Mouse (Mus musculus) activated CD4-positive, CD25-positive, alpha-beta regulatory T cell, adult 4 months (primary cell): ENCODE measurements around the gene Bmpr1b. TPM values are rescaled to one million over a fixed set of nuclear protein-coding genes. Genes with fewer than 3 reads are reported as not detected.
"Not testable (repeated sequence)": the region's sequence is repeated elsewhere in the genome, so short reads cannot be mapped to it uniquely, and the experiment has no call there.

Experiments used
- ATAC-seq: one replicate; pipeline ENCODE4 v1.8.0; 2017
- polyA plus RNA-seq, 2 experiments: library from polyadenylated mRNA; unstranded; fragments of 100-300 nt; shearing (Covaris generic); gene quantifications; one replicate each; pipeline ENCODE4 v1.2.1; 2017

Bmpr1b gene
- not detected for polyA plus RNA-seq

DNA sequence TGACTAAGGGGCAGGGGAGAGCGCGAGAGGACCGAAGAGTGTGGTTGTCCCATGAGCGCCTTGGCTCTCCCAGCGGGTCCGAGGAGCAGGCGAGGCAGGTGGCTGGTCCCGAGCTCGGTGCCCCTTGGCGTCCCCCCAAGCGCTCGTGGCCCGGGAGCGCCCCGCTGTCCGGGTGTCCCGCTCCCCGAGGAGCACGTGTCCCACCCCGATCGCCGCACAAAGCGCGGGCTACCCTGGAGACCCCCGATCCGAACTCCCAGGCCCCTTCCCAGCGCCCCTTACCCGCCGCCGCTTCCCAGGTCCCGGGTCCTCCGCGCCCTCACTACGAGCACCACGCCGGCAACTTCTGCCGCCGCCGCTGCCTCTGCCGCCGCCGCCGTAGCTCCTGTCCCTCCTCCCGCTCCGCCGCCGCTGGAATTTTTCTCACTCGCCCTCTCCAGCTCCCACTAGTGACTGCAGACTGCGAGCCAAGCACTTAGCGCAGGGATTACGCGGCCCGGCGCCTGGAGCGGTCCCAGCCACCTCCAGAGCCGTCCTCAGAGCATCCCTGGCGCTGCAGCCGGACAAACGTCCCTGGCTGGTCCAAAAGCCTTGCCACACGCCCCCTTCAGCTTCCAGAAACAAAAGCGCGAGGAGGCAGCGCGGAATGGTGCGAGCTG lies at the start of gene Bmpr1b:
Bmpr1b (minus strand) TSS at position 563 of the 659 bp plus-strand sequence.
- ATAC-seq = no peak

DNA sequence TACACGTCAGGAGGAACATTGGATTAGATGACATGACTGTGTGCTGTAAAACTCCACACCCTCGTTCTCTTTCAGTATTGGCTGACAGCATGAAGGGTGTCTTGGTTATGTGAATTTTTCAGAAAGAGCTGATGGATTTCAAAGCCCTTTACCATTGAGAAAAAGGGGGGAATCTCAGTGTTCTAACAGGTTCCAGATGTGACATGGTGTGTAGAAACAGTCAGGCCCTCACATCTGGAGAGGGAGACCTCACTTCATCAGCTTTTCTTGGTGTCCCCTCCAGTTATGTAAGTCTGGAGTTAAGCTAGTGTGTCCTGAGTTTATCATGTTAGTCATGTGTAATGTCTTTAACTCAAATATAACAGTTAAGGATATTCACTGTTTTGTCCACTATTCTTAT lies 43.6 kb upstream of the Bmpr1b start:
- no peak for ATAC-seq

DNA sequence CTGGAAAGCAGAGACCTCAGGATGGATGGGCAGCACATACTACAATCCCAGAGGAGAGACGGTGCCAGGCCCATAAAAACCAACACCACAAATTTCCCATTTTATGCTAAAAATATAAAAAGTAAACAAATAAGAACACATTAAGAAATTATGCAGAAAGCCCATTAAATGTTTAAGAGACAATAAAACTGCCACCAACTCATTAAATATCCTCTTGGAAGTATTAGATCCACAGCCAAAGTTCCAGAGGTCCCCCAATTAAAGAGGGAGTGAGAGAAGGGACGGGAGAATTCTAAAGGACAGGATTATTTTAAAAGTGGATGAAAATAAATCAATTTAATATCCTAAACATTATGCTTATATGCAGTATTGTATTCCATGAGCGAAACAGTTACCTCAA lies 43.0 kb upstream of the Bmpr1b start:
- ATAC-seq = no peak

DNA sequence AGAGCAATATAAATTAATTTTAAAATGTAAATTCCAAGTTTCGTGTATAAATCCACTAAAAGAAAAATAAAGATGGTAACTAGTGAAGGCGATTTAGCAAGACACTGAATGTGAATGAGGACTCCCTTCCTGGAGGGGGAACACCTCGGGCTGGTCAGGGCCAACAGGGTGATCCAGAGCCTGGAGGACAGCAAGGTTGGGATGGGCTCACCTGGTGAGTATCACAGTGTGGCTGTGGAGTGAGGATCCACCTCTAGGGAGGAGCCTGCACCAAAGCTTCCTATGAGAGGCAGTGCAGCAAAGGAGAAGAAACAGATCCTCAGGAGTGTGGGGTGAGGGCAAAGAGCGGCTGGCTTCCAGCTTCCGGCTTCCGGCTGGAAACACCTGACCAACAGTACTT lies 40.8 kb upstream of the Bmpr1b start:
- no peak for ATAC-seq

DNA sequence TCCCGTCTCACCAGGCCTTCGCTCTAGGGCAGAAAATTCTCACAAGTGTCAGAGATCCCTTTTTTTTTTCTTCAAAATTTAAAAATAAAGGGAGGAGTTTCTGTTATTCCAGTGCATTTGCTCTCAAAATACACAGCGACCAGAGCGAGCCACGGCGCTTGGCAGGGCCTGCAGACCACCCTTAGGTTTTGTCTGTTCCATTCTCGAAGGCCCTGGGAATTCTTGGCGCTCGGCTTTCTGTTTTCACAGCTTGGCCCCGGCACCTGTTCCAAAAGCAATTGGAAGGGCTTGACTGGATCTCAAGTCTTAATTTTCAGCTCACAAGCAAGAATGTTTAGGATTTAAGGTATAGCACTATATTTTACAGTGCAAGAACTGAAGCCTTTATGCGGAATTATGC lies 39.8 kb upstream of the Bmpr1b start:
- no peak for ATAC-seq

DNA sequence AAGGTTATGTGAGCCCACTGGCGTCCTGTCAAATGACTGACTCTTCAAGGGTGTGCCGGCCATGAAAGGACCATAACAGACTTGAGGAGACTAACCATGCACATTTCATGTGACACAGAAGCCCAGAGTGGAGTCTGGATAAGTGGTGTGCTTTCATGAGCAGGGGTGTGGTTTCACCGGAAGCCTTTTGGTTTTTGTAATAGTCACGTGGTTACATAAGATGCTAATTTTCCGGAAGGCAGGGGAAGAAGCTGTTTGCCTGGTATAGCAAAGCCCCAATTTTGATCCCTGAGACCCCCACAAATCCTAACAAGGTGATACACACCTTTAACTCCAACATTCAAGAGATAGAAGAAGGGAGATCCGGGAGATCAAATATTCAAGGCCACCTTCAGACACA lies 38.3 kb upstream of the Bmpr1b start:
- ATAC-seq = no peak

DNA sequence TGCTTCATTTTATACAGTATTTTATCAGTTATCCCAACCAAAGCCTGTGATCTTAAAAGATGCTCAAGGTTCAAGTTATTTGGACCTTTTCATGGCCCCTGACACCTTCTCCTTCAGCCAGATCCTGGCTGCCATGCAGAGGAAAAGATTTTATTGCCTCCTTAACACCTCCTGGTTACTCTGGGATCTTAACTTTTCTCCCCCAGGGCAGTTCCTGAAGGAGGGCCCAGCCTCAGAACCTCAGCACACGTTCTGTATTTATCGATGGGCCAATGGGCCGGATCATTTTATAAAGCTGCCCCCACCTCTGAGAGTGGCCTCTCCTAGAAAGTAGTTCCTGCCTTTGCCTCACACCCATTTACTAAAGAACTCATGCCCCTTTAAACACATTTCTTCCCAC lies 37.1 kb upstream of the Bmpr1b start:
- ATAC-seq = no peak

DNA sequence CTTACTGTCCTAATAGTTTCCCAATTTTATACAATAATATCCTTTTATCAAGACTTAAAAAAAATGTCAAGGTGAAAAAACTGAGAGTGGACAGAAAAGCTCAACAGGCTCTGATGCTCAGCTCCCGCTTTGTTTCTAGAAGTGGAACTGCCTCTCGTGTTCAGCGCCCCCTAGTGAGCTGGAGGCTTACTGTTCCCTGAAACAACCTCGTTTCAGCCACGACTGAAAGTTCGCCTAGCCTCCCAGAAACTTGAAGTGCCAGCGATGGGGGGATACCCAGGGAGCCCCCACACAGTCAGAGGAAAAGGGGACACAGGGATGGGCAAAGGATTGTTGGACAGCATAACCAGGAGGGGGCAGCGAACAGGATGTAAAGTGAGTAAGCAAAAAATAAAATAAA lies 26.9 kb upstream of the Bmpr1b start:
- no peak for ATAC-seq

DNA sequence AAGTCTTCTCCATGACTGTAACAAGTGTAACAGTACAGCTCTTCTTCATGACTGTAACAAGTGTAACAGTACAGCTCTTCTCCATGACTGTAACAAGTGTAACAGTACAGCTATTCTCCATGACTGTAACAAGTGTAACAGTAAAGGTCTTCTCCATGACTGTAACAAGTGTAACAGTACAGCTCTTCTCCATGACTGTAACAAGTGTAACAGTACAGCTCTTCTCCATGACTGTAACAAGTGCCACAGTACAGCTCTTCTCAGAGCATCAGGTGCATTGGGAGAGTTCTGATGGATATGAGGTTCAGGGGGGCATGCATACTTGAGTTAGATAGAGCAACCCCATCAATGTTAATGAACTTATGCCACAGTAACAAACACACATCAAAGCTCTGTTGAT lies 22.4 kb upstream of the Bmpr1b start:
- ATAC-seq = not testable (repeated sequence)

DNA sequence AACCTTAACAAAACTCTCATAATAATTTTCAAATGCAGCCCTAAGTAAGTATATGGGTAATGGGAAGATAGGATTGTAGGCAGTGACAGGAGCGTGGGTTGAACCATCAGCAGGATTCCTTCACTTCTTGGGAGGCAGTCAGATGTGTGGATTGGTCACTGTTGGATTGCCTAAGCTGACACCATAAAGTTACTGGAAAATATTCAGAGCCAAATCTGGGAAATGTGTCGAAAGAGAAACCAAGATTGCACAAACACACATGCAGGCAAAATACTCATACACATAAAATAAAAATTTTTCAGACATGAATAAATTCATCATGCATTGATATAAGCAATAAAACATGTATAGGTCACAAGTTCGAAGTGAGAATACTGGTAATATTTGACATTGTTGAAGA lies 17.3 kb upstream of the Bmpr1b start:
- ATAC-seq = no peak

DNA sequence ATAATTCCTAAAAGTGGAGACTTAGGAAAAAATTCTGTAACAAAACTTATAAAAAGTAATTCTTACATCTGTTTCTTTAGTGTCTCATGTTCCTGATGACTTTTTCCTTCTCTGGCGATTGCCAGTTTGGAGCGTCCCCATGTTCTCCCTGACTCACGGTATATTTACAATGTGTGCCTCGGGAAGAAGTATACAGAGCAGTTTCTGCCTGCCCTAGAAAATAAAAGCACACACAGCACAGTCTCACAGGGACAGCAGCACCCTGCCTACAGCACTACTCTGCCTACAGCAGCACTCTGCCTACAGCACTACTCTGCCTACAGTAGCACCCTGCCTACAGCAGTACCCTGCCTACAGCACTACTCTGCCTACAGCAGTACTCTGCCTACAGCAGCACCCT lies 4.8 kb upstream of the Bmpr1b start:
- ATAC-seq = no peak

DNA sequence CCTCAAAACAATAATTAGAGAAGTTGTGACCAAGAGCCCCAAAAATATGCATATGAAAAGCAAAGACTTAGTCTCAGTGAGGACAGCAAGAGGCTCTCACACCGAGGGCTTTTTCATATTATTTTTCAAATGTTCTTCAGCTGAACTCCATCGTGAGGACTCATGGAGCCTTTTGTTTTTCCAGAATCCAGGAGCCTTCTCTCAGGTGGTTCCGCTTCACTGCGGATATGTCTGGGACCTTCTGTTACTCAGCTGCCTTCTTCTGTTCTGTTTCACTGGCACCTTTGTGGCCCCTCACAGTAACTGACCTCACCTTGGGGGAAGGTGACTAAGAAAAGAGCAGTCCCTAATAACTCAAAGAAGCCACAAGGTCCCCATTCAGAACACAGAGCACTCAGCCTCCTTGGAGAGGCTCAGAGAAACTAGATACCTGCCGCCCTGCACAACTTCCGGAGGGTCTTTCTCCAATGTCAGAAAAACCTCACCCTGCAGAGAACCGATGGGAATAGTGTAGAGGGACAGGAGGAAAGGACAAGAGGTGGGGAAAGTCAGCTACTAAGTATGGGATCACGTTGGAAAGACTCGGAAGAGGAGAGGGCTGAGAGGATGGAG lies 868 bp downstream of the Bmpr1b start:
- no peak for ATAC-seq

DNA sequence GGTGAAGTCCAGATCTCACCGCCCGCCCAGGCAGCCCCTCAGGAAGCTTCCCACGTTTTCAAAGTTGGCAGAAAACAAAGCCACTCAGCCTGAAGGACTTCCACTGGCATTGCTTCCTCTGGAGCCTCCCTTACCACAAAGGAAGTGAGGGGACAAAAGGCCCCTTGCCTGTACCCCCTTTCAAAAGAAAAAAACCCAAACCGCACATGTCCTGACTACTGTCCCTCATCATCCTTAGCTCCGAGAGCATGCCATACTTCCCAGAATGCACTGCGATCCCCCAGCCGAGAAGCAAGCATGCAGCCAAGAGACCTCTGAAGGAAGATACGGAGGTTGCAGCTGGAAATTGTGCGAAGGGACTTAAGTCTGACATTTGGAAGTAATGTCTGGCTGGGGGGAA lies 4.2 kb downstream of the Bmpr1b start:
- no peak for ATAC-seq

DNA sequence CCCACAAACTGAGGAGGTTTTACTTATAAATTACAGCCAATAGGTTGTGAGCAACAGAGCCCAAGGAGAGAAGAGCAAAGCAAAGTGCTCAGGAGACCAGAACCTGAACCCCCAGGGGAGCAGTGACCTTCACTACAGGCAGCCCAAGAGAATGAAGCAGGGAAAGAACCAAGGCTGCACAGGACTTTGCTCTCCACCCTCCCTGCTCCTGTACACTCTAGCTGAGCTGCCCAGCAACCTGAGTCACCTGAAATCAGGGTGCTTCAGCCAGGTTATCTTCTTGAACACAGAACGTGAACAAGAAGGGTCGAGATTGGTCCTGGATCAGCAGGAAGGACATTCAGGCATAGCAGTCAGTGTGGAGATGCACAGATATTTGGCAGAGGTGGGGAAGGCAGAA lies 5.3 kb downstream of the Bmpr1b start:
- ATAC-seq = no peak

DNA sequence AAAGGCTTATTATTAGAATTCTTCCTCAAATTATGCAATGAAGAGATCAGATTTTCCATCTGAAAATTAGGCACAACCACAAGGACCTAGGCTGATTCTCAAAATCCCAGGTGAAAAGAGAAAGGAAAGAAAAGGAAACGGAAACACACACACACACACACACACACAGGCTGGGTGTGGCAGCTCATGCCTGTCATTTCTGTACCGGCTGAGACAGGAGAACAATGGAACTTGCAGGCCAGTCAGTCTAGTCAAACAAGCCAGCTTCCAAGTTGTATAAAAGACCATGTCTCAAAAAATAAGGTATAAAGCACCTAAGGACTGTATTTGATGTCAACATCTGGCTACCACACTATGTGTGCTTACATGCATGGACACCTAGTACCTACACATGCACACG lies 7.8 kb downstream of the Bmpr1b start:
- ATAC-seq = no peak

DNA sequence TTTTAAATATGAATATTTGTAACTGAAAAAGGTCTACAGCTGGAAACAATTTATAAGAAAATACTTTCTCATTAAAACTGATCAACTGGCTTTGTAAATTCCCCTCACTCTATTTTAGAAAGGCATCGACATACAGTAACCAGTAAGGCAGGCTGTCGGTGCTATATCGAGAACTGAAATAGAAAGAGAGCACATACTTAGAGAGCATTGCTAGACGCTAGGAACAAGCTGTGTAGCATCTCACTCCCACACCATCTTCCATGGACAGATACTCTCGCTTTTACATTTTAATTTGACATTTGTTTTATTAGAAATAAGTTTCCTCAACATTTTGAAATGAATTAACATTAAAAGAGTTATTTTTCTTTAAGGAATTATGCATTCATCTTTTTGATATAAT lies 17.2 kb downstream of the Bmpr1b start:
- no peak for ATAC-seq

DNA sequence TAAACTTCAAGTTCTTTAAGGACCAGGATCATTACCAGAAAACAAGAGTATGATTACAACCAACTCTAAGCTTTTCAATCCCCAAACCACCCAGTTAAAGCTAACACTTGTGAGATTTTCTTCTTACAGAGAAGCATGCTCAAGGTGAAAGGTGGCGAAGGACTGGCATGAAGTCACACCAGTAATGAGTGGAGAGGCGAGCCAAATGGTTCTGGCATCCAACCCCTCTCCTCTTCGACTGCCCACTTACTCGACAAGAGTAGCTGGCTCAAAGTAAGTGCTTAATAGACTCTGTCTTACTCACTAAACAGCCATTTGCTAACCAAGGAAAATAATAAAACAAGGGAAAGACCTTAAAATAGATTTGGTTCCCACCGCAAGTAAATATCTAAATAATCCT lies 30.4 kb downstream of the Bmpr1b start:
- ATAC-seq = no peak

DNA sequence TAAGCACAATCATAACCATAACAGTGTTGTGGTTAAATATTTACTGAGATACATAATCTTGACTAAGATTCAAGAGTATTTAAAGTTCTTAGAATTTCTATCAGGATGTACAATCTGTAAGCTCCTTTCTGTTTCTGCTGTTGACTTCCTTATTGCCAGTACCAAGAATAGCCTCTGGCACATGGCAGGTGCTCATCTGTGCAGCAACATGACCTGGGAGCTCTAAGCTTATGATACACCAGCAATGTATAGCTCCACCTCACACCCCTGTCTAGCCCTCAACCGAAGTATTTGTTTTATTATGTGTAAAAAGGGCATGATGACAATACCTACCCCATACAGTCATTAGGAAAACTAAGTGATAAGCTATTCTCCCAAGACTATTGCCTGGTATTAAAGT lies 42.8 kb downstream of the Bmpr1b start:
- no peak for ATAC-seq

DNA sequence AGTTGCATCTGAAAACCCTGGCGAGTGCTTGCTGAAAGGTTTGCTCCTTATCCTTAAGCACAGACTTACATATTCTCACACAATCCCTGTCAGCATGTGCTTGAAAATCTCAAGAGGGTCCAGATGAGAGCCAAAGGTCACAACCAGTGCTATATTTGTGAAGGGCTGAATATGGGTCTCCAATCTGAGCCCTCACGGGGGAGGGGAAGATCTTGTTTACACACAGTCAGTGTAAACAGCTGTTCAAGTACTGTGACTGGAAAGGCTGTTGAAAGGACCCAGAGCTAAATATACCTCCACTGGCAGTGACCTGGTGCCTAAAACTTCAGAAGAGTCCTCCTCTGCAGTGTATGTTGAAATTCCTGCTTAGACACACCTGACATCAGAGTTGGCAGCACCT lies 43.7 kb downstream of the Bmpr1b start:
- no peak for ATAC-seq

DNA sequence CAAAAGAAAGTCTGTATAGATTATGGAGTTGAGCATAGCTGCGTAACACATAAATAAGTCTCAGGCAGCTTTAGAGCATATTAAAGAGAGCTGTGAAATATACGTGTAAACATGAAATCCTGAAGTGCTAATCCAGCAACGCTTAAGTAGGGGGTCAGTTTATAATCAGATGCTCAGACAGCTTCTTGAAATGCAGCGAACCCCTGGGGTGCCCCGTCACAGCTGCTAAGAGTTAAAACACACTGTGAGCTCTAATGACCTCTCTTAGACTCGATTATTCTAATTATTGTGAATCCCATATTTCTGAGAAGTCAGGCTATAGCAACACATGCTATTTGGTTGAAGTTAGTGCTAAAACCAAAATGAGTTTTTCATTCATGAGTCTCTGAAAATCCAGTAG lies 45.0 kb downstream of the Bmpr1b start:
- ATAC-seq = no peak

DNA sequence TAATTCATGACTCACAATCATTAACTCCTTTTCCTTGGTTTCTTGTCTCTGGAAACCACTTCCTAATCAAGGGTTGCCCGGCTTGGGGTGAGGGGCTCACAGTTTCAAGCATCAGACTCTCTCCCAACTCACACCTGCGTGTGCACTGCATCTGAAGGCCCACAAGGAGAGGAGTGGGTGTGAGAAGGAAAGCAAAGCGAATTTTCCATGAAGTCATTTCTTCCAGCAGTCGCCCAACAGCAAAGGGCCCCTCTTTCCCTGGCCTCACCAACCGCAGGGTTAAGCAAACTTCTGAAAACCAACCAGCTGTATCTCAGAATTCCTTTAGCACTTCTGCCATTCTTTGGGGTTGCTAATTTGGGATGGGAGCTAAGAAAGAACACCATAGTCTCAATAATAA lies 46.8 kb downstream of the Bmpr1b start:
- ATAC-seq = no peak

DNA sequence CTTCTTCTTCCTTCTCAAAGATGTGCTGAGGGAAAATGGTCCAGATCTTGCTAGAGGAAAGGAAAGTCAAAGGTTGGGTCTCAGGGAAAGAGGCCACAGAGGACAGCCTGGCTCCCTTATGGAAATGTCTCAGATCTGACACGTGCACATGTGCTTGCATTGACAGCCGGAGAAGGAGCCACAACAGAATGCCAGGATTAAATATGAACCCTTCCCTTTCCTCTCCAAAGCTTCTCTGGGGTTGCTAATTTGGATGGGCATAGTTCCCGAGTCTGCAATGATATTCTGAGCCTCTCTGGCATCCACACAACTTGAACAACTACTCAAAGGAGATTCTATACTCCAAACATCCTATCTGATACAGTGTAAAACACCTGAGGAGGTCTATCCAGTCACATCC lies 48.4 kb downstream of the Bmpr1b start:
- no peak for ATAC-seq

DNA sequence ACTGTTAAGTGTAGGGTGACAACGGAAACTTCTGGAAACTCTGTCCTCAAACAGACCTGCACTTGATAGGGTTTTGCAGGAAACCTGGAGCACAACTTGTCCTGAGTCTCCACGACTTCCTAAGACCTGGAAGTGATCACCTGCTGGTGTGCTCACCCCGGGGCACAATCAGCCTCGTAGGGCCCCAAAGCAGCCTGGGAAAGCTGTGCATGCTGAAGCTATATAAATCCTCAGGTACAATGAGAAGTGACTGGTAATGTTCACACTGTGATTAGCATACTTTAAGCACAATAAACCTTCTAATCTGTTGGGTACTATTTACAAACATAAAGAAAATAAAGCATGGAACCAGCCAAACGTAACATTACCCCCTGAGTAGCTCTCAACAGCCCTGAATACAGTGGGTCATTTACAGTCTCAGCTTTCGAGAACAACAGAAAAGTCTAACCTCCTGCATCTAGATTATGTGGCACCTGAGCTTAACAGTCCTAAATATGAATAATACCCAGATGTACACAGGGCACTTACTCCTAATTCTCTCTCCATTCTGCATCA lies 54.4 kb downstream of the Bmpr1b start:
- no peak for ATAC-seq

DNA sequence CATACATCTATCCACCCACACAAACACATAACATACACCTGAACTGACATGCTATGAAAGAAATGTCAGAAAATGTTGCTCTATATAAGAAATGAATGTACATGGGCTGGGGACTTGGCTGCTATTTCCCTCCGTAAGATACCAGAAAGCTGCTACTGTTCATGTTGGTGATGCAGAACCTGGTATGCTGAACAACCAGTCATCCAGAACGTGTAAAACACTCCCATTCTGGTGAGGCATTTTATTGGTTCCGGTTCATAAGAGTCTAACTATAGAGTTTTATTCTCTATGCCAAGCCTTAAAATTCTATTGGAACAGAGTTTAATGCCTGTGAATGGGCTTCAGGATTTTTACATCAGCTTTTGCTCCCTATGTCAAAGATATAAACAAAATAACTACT lies 55.0 kb downstream of the Bmpr1b start:
- no peak for ATAC-seq

DNA sequence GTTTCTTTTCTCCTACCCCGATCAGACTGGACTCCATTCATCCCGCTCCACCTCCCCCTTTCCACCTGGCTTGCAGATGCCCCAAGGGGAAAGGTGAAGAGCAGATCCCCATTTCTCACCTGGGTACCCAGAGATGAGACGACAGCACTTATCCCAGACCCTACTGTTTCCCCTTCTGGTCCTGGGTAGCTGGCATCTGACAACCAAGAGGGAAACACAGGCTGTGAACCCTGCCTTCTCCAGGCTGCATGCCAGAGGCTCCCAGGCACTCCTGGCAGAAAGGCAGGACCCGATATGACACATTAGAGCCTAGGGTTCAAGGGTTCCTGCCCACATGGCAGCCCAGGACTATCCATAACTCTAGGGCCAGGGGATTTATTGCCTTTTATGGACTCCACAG lies 56.0 kb downstream of the Bmpr1b start:
- ATAC-seq = no peak
